Mouse (Mus musculus) left cerebral cortex, postnatal 4 days (tissue): ENCODE data around the gene Inmt. TPM values are rescaled to one million over a fixed set of nuclear protein-coding genes. Genes with fewer than 3 reads are reported as not detected.
A peak's percentile ranks its signal among the peaks of the same experiment; 100 is the strongest.

Source experiments
- DNase-seq: peaks from one replicate; pipeline ENCODE4 v3.0.0-alpha.2; 2022
- intact Hi-C: fragments of 180-260 bp; cut with DNase I; formaldehyde crosslinking; loops from one replicate; pipeline ENCODE4 v1.15.1; 2025
- total RNA-seq, 2 experiments: library from RNA; stranded (reverse); gene quantifications; 2 replicates each; pipeline ENCODE4 v1.2.3; 2021

Inmt gene
- total RNA-seq, 2 experiments from 2014 or later: not detected

DNA sequence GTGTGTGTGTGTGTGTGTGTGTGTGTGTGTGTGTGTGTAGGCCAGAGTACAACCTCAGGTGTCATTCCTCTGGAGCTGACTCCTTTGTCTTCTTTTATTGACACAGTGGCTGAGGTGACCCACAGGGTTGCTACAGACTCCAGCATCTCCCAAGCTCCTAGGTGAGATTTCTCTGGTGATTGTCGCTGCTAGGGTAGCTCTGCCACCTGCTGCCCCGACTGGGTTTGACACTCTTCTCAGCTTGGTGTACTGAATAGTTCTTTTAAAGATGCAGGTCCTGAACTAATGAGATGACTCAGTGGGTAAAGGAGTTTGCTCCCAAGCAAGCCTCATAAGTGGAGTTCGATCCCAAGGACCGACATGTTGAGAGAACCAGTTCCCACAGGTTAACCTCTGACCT lies 3.2 kb downstream of the Inmt start:
- intact Hi-C loops: no loop called here
- DNase-seq: no peak

DNA sequence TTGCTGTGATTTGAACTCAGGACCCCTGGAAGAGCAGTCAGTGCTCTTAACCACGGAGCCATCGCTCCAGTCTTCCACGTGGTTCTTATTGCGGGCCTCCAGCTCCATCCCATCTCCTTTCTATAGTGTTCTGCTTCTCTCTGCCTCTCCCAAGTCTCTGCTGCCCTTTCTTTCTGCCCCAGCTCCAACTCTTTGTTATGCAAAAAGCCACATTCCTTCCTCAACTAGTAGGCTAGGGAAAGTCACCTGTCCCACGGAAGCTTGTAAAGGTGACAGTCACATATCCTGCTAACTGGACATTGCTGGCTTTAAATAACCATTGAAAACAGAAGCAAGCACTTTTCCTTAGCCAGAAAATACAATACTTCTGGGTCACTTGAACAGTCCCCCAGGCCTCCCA lies 5.0 kb downstream of the Inmt start:
- DNase-seq: no peak
- intact Hi-C loops: loop anchor here (5.0 to 10.0 kb wide), 4 partner anchors 95 to 575 kb away; partner anchors contain the start of genes Fkbp14 and Plekha8

DNA sequence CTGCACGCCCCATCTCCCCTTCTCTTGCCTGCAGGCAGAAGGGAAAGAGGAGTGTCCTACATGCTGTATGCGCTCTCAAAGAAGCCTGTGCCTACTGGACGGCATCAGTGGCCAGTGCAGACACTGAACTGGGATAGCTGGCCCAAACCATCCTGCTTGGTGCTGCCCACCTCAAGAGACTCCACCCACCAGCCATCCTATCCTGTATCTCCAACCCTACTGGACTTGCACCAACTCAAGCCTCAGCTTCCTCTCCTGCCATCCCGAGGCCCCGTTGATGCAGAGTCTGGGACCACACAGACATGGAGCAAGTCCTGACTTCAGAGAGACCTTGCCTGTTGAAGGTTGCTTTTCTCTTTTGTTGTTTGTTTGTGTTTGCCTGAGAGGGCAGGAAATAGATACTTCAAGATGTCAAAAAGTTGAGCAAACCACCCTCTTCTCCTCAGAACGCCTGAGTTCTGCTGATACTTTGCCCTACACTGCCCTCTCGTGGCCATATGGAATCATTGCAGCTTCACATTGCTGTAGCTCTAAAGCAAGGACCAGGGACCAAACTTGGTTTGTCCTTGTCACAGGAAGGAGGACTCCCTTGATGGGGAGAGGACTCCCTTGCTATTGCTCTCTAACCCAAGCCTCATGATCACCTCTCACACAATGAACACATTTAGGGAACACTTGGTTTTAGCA lies 7.9 kb downstream of the Inmt start:
- intact Hi-C loops: loop anchor here (5.0 to 10.0 kb wide), 4 partner anchors 92 to 572 kb away; partner anchors contain the start of genes Fkbp14 and Plekha8
- peak; percentile 67 for DNase-seq

DNA sequence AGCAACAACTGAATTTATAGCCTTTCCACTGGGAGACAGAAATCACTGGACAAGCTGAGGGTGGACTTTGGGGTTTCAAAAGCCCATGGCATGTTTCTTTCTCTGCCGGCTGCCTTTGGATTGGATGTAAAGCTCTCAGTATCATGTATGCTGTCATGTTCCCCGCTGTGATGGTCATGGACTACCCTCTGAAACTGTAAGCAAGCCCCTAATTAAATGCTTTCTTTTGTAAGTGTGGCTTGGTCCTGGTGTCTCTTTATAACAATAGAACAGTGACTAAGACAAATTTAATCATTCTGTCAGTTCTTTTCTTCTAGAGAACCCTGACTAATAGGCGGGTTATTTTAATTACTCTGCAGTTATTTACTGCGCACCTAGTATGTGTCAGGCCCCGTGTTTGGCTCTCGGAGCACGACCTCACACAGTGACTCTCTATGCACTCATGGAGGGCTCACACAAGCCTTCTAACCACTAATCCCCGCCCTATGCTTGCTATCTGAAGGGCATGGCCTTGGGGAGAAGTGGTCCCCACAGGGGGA lies 11.7 kb downstream of the Inmt start:
- intact Hi-C loops: loop anchor here (10.0 kb wide), 3 partner anchors 88 to 568 kb away; partner anchors contain the start of genes Fkbp14 and Plekha8
- no peak for DNase-seq

DNA sequence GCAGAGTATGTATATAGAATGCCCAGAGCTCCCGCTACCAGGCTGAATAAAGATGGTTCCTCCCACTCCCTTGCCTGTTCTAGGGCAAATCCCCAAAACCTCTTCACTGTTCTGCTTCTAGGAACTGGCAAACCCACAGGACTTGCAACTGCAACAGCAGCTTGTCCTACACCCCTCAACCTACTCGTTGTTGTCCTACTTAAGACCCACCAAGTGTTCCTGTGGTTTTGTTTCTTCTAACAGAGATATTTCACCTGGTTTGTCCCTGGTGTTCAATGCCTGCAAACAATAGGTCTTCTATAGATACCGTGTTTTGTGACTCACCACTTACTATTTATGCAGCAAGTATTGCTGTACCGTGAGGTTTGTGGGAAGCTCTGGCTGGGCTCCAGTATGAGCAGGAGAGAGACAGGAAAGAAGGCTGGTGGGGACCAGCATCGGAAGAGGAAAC lies 13.5 kb downstream of the Inmt start:
- intact Hi-C loops: loop anchor here (10.0 kb wide), 3 partner anchors 87 to 567 kb away; partner anchors contain the start of genes Fkbp14 and Plekha8
- DNase-seq: no peak

DNA sequence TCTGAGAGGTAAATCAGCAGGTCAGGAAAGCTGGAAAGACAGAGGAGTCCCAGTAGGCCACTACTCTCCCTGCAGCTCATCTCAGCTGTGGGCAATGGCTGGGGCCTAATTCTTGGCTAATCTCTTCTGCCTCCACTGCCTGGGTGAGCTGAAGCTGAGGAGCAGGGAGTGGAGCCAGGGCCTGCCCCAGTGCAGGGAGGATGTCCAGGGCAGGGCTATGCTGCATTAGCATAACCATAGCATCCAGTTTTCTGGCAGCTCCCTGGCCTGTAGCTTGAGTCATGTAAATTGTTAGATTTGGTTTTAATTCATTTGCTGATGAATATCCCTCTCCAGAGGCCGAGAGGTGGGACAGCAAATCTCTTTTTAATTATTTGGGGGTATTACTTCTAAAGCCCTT lies 15.6 kb downstream of the Inmt start:
- intact Hi-C loops: no loop called here
- peak; percentile 22 for DNase-seq

DNA sequence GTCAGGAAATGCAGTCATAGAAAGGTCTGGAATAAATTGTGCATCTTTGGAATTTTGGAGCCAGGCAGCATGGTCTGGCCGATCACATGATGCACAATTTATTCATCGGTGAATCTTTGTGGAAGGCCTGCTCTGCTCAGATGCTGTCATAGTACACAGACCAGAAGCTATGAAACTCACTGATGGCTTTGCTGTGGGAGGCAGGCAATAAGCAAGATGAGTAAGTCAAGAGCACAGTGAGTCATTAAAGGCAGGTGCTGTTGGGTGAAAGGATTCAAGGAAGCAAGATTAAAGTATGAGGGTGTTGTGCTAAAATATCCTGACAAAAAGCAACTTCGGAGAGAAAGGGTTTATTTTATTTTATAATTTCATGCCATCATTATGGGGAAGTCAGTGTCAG lies 22.6 kb downstream of the Inmt start:
- intact Hi-C loops: no loop called here
- DNase-seq: no peak

DNA sequence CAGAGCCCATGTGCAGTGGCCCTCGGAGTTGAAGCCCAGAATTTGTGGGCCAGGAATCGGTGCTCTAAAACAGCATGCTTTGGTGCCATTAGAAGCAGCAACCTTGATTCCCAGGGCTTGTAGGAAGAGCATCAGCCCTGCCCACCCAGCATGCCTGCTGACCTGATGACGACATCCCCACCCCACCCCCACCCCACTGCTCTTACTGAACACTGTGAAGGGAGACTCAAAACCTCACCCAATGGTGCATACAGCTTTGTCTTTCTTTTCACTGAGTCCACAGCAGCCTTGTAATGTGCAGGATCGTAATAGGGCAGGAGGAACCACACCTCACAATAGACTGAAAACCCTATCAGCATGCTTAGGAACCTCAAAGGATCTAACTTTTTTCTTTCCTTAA lies 28.7 kb downstream of the Inmt start:
- intact Hi-C loops: no loop called here
- no peak for DNase-seq

DNA sequence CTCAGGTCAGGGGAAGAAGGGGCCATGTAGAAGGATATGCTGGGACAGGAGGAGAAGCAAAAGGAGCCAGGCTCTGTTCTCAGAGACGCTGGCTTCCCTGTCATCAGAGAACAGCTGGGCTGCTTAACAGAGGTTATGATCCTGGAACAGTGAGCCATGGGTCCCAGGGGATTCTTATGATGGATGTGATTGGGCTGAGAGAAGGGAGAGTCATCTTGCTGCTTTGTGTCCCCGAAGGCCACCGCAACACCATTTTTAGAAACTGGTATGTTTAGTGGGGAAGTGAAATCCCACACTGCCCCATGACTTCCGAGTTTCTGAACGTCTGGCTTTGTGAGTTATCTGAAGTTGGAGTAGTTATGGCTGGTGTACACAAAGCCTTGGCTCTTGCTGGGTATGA lies 29.6 kb downstream of the Inmt start:
- DNase-seq: no peak

DNA sequence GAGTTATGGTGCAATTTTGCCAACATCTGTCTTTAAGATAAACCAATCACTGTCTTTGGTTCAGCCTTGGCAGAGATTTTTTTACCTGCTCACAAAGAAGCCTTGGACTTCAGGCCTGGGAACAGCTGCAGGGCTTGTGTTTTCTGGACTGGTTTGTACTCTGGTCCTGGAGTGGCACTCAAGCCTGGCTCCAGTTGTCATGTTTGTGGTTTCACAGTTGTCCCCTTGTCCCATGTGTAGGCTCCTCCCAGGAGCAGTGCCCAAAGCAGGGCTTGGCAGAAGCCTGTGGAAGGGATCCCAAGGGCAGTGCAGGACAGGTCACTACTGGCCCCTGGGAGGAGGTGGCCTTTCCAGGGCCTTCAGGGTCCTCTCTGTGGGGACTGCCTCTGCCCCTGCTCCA lies 36.5 kb downstream of the Inmt start:
- no peak for DNase-seq
- intact Hi-C loops: no loop called here

More for the DNA sequence above, 29.6 kb downstream of the Inmt start:
- intact Hi-C loops: no loop called here

DNA sequence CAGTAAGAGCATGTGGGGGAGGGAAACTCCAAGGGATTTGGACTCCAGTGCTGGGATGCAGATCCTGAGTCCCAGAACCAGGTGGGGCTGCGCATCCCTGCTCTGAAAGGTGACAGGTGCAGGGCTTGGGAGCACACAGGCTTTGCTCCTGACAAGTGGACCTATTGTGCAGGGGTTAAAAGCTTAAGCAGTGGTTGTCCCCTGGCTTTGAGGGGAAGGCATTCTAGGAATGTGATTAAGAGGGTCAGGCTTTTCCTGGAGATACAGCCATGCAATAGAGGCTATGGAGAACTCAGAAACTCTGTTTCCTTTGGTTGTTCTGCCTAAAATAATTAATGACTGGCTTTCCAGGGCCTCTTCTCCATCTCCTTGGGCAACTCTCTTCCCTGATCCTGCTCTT lies 41.4 kb downstream of the Inmt start:
- DNase-seq: no peak
- intact Hi-C loops: no loop called here

DNA sequence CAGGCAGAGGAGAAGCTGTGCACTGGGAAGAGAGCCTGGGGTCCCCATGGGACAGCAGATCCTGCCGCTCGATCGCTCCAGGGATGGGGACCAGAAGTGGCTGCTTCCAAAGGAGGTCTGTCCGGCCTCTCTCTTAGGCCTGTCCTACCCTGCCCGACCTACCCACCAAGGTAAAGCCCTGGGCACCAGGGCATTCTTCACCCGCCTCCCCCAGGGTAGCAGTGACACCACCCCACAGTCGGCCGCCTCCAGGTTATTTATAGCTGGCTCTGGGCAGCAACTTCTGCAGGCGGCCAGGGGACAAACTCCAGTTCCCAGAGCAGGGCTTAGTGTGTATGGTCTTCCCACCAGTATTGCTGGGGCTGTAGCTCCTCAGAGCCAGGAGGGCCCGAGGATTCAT lies 42.0 kb downstream of the Inmt start, which contains the start of gene Crhr2:
Crhr2 (minus strand) TSS at position 223 of the 400 bp plus-strand sequence.
- DNase-seq: no peak

DNA sequence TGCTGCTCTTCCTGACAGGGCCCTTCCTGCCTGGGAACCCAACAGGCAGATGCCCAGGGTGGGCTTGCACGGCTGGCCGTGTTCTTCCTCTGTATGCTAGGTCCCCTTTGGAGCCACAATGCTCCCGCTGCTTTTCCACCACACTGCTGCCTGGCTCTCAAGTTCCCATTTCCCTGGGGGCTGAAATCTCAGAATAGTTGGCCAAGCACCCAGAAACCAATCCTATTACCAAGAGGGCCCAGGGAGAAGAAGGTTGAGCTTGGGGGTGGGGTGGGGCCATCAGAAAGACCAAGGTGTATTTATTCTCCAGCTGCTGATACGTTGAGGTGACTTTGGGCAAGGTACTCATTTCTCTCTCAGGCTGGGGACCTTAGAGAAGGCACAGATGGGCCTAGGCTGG lies 43.5 kb downstream of the Inmt start:
- intact Hi-C loops: loop anchor here (2.0 kb wide), 1 partner anchor 28 kb away; no protein-coding TSS in a partner anchor
- DNase-seq: no peak

More for the DNA sequence above, 42.0 kb downstream of the Inmt start, which contains the start of gene Crhr2:
- intact Hi-C loops: no loop called here

DNA sequence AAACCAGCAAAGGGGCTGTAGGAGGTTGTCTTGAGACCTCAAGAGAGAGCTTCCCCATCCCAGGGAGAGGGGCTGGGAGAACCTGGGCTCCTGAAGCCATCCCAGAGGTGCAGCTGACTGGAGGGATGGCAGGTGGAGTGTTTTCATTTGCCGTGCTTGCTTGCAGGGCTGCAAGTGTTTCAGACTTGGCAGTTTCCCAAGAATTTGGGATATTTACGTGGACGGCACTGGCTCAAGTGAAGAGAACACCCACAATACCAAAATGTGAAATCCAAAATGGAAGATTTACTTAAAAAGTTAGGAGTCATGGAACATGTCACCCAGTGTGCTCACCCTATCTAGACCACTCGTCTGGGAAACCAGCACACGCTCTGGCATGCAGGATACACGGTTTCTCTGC lies 44.2 kb downstream of the Inmt start:
- intact Hi-C loops: loop anchor here (2.0 kb wide), 1 partner anchor 28 kb away; no protein-coding TSS in a partner anchor
- DNase-seq: no peak

DNA sequence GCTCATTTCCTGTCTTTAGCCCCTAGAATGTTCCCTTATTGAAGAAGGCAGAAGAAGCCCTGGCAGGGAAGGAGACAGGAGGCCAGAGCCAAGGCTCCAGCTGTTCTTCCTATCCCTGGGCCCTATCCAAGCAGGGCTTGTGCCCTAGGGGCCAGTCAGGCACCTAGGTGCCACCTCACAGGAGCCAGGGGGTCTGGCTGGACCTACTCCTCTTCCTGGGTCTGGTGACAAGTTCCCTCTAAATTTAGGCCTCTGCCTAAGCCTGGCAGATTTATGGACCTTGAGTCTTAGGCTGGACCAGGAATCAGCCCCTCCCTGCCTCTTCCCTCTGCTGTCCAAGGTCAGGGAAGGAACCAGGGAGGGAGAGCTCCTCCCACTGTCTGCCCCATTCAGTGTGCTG lies 46.5 kb downstream of the Inmt start:
- intact Hi-C loops: no loop called here
- DNase-seq: no peak

DNA sequence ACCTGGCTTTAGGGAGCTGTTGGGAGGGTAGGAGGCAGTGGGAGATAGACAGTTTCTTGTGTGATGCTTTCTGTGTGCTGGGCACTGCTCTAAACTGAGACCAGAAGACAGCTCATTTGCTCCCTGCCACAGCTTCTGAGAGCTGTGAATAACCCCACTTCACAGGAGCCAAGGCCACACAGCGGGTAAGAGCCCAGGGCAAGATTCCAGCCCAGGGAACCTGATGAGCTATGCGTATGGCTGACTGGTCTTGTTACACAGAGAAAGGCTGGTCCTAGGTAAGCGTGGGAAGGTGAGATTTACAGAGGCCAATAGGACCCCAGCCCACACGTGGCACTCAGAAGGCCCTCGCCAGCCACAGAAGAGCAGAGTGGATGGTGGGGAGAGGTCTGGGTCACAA lies 48.3 kb downstream of the Inmt start:
- intact Hi-C loops: no loop called here
- no peak for DNase-seq

DNA sequence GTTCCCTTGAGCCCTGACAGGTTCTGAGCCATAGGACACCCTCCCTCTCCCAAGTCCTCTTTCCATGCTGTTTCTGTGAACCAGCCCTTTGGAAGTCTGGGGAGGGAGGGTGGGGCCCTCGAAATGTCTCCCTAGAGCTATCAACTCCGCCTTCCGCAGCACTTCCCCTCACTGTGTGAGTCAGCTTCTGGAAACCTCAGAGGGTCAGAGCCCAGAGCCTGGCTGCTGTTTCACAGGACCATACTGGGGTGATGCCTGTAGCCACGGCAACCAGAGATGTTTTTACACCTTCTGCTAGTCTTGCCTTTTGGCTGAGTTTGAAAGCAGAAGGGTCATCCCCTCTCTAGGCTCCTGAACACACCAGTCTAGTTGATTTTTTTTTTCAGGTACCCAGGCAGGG lies 51.8 kb downstream of the Inmt start:
- intact Hi-C loops: no loop called here
- no peak for DNase-seq

Other genes starting within 250 kb of the Inmt start
- 1 to 10 TPM; 2.4 TPM for gene Nod1, start 202.4 kb downstream of the Inmt start, total RNA-seq
- gene Ggct, start 182.1 kb downstream of the Inmt start, total RNA-seq: 10 to 100 TPM; 17.7 to 20.3 TPM
- 100 to 1,000 TPM; 197 to 204 TPM for gene Gars, start 137.0 kb downstream of the Inmt start, total RNA-seq
- 1 to 10 TPM; 1.3 to 1.7 TPM for gene Crhr2, start 42.0 kb downstream of the Inmt start, total RNA-seq
- gene Mindy4, start 28.3 kb upstream of the Inmt start, total RNA-seq: 10 to 100 TPM; 13.4 to 14.6 TPM
- 1 to 10 TPM; 2.0 to 2.2 TPM for gene Aqp1, start 161.4 kb upstream of the Inmt start, total RNA-seq
- not detected for gene Ghrhr, start 201.3 kb upstream of the Inmt start, total RNA-seq